Mouse (Mus musculus): Measurements from ENCODE around the gene Lrrk1. TPM values are rescaled to one million over a fixed set of nuclear protein-coding genes. Genes with fewer than 3 reads are reported as not detected.
A peak's percentile ranks its signal among the peaks of the same experiment; 100 is the strongest.

The Lrrk1 gene
- polyA plus RNA-seq, 1 experiment, result 31.0 TPM

DNA sequence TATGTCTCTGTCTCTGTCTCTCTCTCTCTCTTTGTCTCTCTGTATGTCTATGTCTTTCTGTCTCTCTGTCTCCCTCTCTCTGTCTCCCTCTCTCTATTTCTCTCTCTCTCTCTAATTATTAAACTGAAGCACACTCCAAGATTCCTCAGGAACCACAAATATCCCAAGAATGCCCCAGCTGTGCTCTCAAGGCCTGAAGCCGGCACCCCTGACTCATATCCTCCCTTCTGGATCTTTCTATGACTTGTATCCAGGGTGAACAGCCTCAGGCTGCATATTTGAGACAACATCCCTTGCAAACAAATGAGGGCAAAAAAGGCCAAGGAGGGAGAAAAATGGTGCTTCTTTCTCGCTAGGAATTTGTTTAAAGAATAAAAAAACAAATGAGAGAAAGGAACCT lies 22.2 kb downstream of the Lrrk1 start, which contains the start of gene Gm10974:
Gm10974 (plus strand) TSS at position 2 of the 400 bp plus-strand sequence.
- Histone ChIP-seq H3K4me1 (ENCODE audit: control insufficient read depth, insufficient read depth, low read length) (peaks cover 25% of the 10 kb centered on the region), H3K27ac (ENCODE audit: insufficient read depth, low read length) (peak within 1 kb of the TSS; percentile 100), H3K4me3 (ENCODE audit: insufficient read depth, low read length) (no peak within 1 kb of the TSS)
- TF ChIP-seq POLR2A (IDR thresholded peaks at IDR 0.05; ENCODE audit: low read depth, low read length), result no peak
- no peak for TF ChIP-seq CTCF (IDR thresholded peaks at IDR 0.05; ENCODE audit: borderline replicate concordance, insufficient read depth, low read length)

DNA sequence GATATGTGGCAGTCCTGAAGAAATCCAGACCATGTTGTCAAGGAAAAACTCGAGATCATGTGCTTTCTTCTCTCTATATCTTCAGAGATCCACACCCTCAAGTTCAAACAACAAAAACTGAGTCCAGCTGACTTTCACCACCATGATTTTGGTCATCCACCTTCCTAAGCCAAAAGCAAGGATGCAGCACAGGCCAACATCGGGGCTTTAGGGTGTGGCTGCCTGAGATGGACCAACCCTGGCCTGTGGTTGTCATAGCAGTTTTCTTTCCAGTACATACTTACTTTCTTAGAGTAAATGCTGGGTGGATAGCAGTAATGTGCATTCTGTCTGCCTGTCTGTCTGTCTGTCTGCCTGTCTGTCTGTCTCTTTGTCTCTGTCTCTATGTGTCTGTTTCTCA lies 22.7 kb downstream of the Lrrk1 start:
- H3K4me1 ChIP-seq (ENCODE audit: control insufficient read depth, insufficient read depth, low read length), result peaks cover 24% of the 10 kb centered on the region
- peak overlapping the region; percentile 100 for H3K27ac ChIP-seq (ENCODE audit: insufficient read depth, low read length)
- TF ChIP-seq POLR2A (IDR thresholded peaks at IDR 0.05; ENCODE audit: low read depth, low read length) (no peak), CTCF (IDR thresholded peaks at IDR 0.05; ENCODE audit: borderline replicate concordance, insufficient read depth, low read length) (no peak)
- H3K4me3 ChIP-seq (ENCODE audit: insufficient read depth, low read length), result no peak overlapping the region

DNA sequence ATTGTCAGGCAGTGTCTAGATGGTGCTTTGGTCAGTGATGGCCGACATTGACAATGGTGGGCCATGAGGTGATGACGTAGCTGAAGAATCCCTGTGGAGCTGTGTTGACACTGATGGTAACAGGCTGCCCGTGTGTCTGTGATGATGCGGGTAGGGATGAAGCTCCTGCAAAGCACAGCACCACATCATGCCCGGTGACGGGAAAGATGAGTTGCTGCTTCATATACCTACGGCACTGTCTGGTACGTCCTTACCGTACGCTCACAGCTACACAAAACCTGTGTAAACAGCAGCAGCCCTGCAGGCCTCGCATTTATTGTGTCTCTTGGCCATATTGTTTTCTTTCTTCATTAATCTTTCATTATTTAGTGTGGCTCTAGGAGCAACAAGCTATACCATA lies 23.7 kb downstream of the Lrrk1 start:
- H3K4me3 ChIP-seq (ENCODE audit: insufficient read depth, low read length), result no peak overlapping the region
- no peak overlapping the region for H3K27ac ChIP-seq (ENCODE audit: insufficient read depth, low read length)
- TF ChIP-seq POLR2A (IDR thresholded peaks at IDR 0.05; ENCODE audit: low read depth, low read length) (no peak), CTCF (IDR thresholded peaks at IDR 0.05; ENCODE audit: borderline replicate concordance, insufficient read depth, low read length) (no peak)

DNA sequence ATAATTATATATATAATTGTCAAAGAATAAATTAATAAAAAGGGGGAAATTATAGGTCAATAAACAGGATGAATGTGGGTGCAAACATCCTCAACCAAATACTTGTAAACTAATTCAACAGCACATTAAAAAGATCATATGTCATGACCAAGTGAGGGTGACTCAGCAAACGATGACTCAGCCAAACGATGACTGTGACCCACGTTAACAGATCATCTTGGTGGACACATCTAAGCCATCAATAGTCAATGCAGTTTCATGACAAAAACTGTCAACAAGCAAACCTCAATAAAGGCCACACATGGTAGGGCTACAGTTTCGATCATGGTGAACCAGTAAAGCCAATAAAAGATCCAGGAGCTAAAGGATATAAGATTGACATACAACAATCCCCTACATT lies 29.1 kb downstream of the Lrrk1 start:
- no peak overlapping the region for H3K27ac ChIP-seq (ENCODE audit: insufficient read depth, low read length)
- no peak for TF ChIP-seq CTCF (IDR thresholded peaks at IDR 0.05; ENCODE audit: borderline replicate concordance, insufficient read depth, low read length)
- TF ChIP-seq POLR2A (IDR thresholded peaks at IDR 0.05; ENCODE audit: low read depth, low read length), result no peak
- no peaks in the 10 kb centered on the region for H3K4me1 ChIP-seq (ENCODE audit: control insufficient read depth, insufficient read depth, low read length)
- H3K4me3 ChIP-seq (ENCODE audit: insufficient read depth, low read length), result no peak overlapping the region

More for the DNA sequence above, 23.7 kb downstream of the Lrrk1 start:
- H3K4me1 ChIP-seq (ENCODE audit: control insufficient read depth, insufficient read depth, low read length), result peaks cover 18% of the 10 kb centered on the region

DNA sequence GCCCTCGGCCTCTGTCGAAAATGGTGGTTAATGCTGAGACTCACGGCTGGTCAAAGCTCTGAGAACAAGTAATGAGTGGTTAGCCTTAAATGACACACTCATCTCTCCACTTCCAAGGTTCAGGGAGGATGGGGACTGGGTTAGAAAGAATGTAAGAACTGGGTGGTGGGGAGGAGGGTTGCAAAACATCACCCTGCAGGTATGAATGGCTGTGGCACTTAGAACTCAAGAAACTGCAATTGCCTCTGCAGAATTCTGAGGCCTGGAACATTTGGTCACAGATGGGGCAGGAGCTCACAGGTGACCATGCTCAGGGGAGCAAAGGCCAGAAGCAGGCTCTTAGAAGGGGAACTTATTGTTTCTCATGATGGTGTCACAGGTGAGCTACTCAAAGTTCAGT lies 29.7 kb downstream of the Lrrk1 start:
- H3K4me3 ChIP-seq (ENCODE audit: insufficient read depth, low read length), result no peak overlapping the region
- no peaks in the 10 kb centered on the region for H3K4me1 ChIP-seq (ENCODE audit: control insufficient read depth, insufficient read depth, low read length)
- TF ChIP-seq POLR2A (IDR thresholded peaks at IDR 0.05; ENCODE audit: low read depth, low read length), result no peak
- no peak for TF ChIP-seq CTCF (IDR thresholded peaks at IDR 0.05; ENCODE audit: borderline replicate concordance, insufficient read depth, low read length)
- no peak overlapping the region for H3K27ac ChIP-seq (ENCODE audit: insufficient read depth, low read length)

DNA sequence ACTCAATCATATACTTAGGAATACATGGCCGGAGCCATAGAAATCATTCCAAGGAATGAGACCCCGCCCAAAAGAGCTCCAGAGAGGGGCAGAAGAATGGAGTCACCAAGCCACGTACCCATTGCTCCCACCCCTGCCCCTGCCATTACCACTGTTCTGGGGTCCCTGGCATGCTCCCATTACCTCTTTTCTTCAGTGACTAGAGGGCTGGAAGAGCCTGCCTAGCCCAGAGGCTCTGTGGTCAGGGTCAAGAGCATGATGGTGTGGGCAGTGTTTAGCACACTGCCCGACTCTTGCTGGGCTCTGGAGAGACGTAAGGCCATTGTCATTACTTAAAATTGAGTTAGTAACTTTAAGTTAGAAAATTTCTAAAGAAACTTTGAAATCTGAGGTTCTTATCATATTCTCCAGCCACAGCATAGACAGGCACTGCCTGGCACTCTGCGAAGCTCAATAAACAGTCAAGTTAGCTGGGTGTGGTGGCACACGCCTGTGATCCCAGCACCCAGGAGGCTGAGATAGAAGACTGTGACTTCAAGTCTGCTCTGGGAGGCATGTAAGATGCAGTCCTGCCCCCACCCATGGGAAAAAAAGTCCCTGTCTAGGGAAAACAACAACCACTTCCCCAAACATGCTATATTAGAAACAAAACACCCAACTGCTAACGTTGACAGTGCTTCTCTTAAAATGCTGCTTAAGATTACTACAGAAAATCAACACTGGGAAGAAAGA lies 32.2 kb downstream of the Lrrk1 start:
- Histone ChIP-seq H3K4me1 (ENCODE audit: control insufficient read depth, insufficient read depth, low read length) (no peaks in the 10 kb centered on the region), H3K27ac (ENCODE audit: insufficient read depth, low read length) (no peak overlapping the region), H3K4me3 (ENCODE audit: insufficient read depth, low read length) (no peak overlapping the region)
- no peak for TF ChIP-seq POLR2A (IDR thresholded peaks at IDR 0.05; ENCODE audit: low read depth, low read length)

DNA sequence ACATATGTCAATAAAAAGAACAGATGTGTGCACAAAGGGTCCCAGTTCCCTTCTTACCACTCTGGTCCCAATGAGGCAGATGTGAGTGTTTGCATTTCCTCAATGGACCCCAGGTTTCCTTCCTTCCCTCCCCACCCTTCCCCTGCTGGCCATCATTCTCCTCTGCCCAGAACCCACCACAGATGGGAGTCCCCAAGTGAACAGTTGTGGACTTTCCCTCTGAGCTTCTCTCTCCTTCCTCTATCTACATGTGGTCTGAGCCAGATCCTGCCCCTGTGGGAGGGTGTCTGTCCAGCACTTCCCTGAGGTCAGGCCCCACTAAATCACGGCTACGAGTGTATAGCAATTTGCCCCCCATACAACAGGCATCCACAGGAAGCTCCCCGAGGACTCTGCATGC lies 33.2 kb downstream of the Lrrk1 start:
- Histone ChIP-seq H3K27ac (ENCODE audit: insufficient read depth, low read length) (no peak overlapping the region), H3K4me3 (ENCODE audit: insufficient read depth, low read length) (no peak overlapping the region), H3K4me1 (ENCODE audit: control insufficient read depth, insufficient read depth, low read length) (no peaks in the 10 kb centered on the region)
- TF ChIP-seq POLR2A (IDR thresholded peaks at IDR 0.05; ENCODE audit: low read depth, low read length) (no peak), CTCF (IDR thresholded peaks at IDR 0.05; ENCODE audit: borderline replicate concordance, insufficient read depth, low read length) (no peak)

DNA sequence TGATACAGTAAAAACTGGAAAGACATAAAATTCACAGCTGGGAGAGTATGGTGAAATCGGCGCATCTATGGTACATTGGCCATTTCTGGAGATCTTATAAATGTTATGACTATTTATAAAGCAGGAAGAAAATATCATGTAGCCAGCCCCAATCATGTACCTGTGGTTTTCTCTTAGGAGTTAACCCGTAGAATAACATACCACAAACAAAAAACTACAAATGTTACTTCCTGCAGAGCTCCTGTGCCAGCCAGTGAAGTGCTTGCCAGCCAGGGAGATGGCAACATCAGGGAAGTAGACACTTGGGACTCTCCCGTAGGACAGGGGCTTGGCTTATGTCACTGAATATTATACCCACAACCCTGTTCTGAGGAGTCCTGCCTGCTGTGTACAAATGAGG lies 37.1 kb downstream of the Lrrk1 start:
- H3K4me3 ChIP-seq (ENCODE audit: insufficient read depth, low read length), result no peak overlapping the region

DNA sequence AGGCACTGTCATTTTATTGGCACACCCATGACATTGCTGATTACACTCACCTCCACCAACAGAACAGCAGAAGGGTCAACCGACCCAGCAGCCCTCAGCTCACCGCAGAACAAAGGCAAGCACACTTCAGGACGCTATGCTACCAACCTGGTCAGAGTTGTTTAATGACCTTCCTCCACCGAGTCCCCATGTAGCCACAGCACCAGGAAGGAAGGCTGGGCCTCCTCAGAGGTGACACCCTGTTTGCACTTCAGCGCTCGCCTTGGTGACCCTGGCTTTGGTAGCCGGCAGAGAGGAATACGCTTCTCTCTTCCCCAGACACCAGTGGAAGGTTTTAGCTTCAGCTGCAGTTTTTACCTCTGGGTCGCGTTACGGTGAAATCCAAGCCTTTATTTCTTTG lies 38.5 kb downstream of the Lrrk1 start:
- H3K27ac ChIP-seq (ENCODE audit: insufficient read depth, low read length), result no peak overlapping the region
- H3K4me1 ChIP-seq (ENCODE audit: control insufficient read depth, insufficient read depth, low read length), result no peaks in the 10 kb centered on the region
- H3K4me3 ChIP-seq (ENCODE audit: insufficient read depth, low read length), result no peak overlapping the region
- TF ChIP-seq CTCF (IDR thresholded peaks at IDR 0.05; ENCODE audit: borderline replicate concordance, insufficient read depth, low read length) (no peak), POLR2A (IDR thresholded peaks at IDR 0.05; ENCODE audit: low read depth, low read length) (no peak)

More for the DNA sequence above, 37.1 kb downstream of the Lrrk1 start:
- Histone ChIP-seq H3K27ac (ENCODE audit: insufficient read depth, low read length) (no peak overlapping the region), H3K4me1 (ENCODE audit: control insufficient read depth, insufficient read depth, low read length) (no peaks in the 10 kb centered on the region)
- TF ChIP-seq CTCF (IDR thresholded peaks at IDR 0.05; ENCODE audit: borderline replicate concordance, insufficient read depth, low read length) (no peak), POLR2A (IDR thresholded peaks at IDR 0.05; ENCODE audit: low read depth, low read length) (no peak)

DNA sequence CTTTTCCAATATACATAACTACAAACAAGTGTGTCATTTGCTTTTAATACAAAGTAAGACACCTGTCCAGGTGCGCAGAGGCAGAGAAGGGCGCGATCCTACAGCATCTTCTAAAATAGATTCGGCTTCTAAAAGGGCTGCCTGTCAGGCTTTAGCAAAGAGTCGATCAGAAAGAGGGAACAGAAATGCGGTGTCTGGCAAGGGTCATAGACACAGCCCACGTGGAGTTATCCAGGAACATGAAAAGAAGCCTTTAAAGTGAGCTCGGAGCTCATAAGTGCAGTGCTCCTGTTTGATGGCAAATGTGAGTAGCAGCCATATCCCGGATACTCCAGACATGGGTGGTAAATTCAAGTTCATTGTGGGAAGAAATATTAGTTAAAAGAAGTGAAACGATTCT lies 39.6 kb downstream of the Lrrk1 start:
- peaks cover 2% of the 10 kb centered on the region; the same call in 1 of the 2 replicates for H3K4me1 ChIP-seq (ENCODE audit: control insufficient read depth, insufficient read depth, low read length)
- no peak for TF ChIP-seq CTCF (IDR thresholded peaks at IDR 0.05; ENCODE audit: borderline replicate concordance, insufficient read depth, low read length)
- TF ChIP-seq POLR2A (IDR thresholded peaks at IDR 0.05; ENCODE audit: low read depth, low read length), result no peak
- no peak overlapping the region for H3K4me3 ChIP-seq (ENCODE audit: insufficient read depth, low read length)
- H3K27ac ChIP-seq (ENCODE audit: insufficient read depth, low read length), result no peak overlapping the region
